Mouse (Mus musculus) kidney, postnatal 4 days (tissue): Measurements from ENCODE around the gene Shank3.

Source experiments
- DNase-seq, 2 experiments: peaks; one replicate each; pipeline ENCODE4 v3.0.0; 2021; ENCODE audit warnings: mixed read lengths in 2 of 2

Shank3 gene

GRCm38 (mm10) chr15:89498961-89499688 lies at the start of gene Shank3:
TSS of gene Shank3 (plus strand) at chr15:89499623.
- DNase-seq = peak; percentile 45 to 53

GRCm38 (mm10) chr15:89452906-89453864 lies 46.2 kb upstream of the Shank3 start:
- peak; percentile 89 to 90 for DNase-seq

GRCm38 (mm10) chr15:89453865-89454478 lies 45.5 kb upstream of the Shank3 start, which contains the start of gene Mapk8ip2:
TSS of gene Mapk8ip2 (plus strand) at chr15:89453913.
- DNase-seq = peak in 1 of 2 experiments; percentile 33

GRCm38 (mm10) chr15:89454857-89455256 lies 44.6 kb upstream of the Shank3 start:
- DNase-seq = no peak

- no peak for DNase-seq
These were observed 43.8 kb upstream of the Shank3 start for GRCm38 (mm10) chr15:89455642-89456041.

- no peak for DNase-seq
These were observed 40.5 kb upstream of the Shank3 start for GRCm38 (mm10) chr15:89458942-89459341.

GRCm38 (mm10) chr15:89459821-89460220 lies 39.6 kb upstream of the Shank3 start:
- no peak for DNase-seq

- DNase-seq = no peak
These were observed 39.1 kb upstream of the Shank3 start for GRCm38 (mm10) chr15:89460298-89460697.

GRCm38 (mm10) chr15:89461321-89461720 lies 38.1 kb upstream of the Shank3 start:
- DNase-seq = no peak

- DNase-seq = no peak
These were observed 37.2 kb upstream of the Shank3 start for GRCm38 (mm10) chr15:89462176-89462575.

GRCm38 (mm10) chr15:89463334-89464235 lies 35.8 kb upstream of the Shank3 start:
- peak; percentile 37 to 50 for DNase-seq

GRCm38 (mm10) chr15:89465052-89465451 lies 34.4 kb upstream of the Shank3 start:
- DNase-seq = no peak

GRCm38 (mm10) chr15:89468577-89468976 lies 30.8 kb upstream of the Shank3 start:
- no peak for DNase-seq

GRCm38 (mm10) chr15:89471476-89471875 lies 27.9 kb upstream of the Shank3 start:
- DNase-seq = no peak

- DNase-seq = no peak
These were observed 26.1 kb upstream of the Shank3 start for GRCm38 (mm10) chr15:89473370-89473769.

- no peak for DNase-seq
These were observed 25.5 kb upstream of the Shank3 start for GRCm38 (mm10) chr15:89473921-89474320.

- no peak for DNase-seq
These were observed 24.7 kb upstream of the Shank3 start for GRCm38 (mm10) chr15:89474596-89475292.

- no peak for DNase-seq
These were observed 24.2 kb upstream of the Shank3 start for GRCm38 (mm10) chr15:89475293-89475600.

GRCm38 (mm10) chr15:89475611-89476474 lies 23.6 kb upstream of the Shank3 start:
- DNase-seq = peak; percentile 92 to 96

- no peak for DNase-seq
These were observed 23.0 kb upstream of the Shank3 start for GRCm38 (mm10) chr15:89476475-89476815.

- peak; percentile 46 to 62 for DNase-seq
These were observed 22.3 kb upstream of the Shank3 start, which contains the start of gene Arsa for GRCm38 (mm10) chr15:89477091-89477491. TSS of gene Arsa (minus strand) at chr15:89477425.
